In genomic region chr17:70806600-70806999, GRCm38 (mm10) we compare ENCODE assay signal across 21 mouse cellular contexts. TPM values are rescaled to one million over a fixed set of nuclear protein-coding genes. Genes with fewer than 3 reads are reported as not detected.
A peak's percentile ranks its signal among the peaks of the same experiment; 100 is the strongest.
DNase-seq lines count a peak whose midpoint lies in the region; ATAC-seq and TF ChIP-seq lines count a peak whose summit lies in the region.
"Had no signal": no experiment of that assay in that cellular context is flagged by ENCODE, and none has a peak within 500 bp of the region (broad histone marks: within the 10 kb centered on the region; RNA-seq: fewer than 3 reads in every experiment).

No protein-coding gene starts in this region.

- ATAC-seq in intestine, embryonic 15.5 days: no peak
- ATAC-seq: activated CD4-positive, CD25-positive, alpha-beta regulatory T cell, adult 4 months; forebrain, embryonic 16.5 days; intestine, embryonic 16.5 days had no signal

- H3K4me1 ChIP-seq in ES-Bruce4 (ENCODE audit: control insufficient read depth, insufficient read depth, low read length): no peaks in the 10 kb centered on the region
- peaks cover 3 to 24% of the 10 kb centered on the region in 2 experiments; a peak in 1 of 4 replicates for H3K4me1 ChIP-seq in ES-E14 (ENCODE audit: control insufficient read depth in 2 of 2, insufficient read depth in 2 of 2, low read length in 2 of 2, poor library complexity in 1 of 2)
- H3K4me1 ChIP-seq in intestine, embryonic 15.5 days (replicated peaks): 0 out of 2 replicates have a peak, but pooled peaks cover 5% of the 10 kb centered on the region
- H3K4me1 ChIP-seq: heart, embryonic 15.5 days had no signal

- no peak for TF ChIP-seq CTCF in ES-Bruce4 (IDR thresholded peaks at IDR 0.05; ENCODE audit: low read depth, low read length)

- H3K27me3 ChIP-seq in ES-Bruce4 (ENCODE audit: control insufficient read depth, insufficient read depth, low read length, poor library complexity, severe bottlenecking): no peaks in the 10 kb centered on the region
- H3K27me3 ChIP-seq in intestine, embryonic 15.5 days (replicated peaks): no peaks in the 10 kb centered on the region
- H3K27me3 ChIP-seq: embryonic facial prominence, embryonic 13.5 days; heart, embryonic 15.5 days had no signal

- H3K27ac ChIP-seq in ES-Bruce4 (ENCODE audit: insufficient read depth, low read length) (peak overlapping the region; percentile 55), ES-E14 (ENCODE audit: insufficient read depth, low read depth, low read length, poor library complexity, severe bottlenecking) (peak overlapping the region; percentile 89; the same call in 1 of the 2 replicates)
- H3K27ac ChIP-seq in intestine, embryonic 15.5 days: no peak overlapping the region
- H3K27ac ChIP-seq: embryonic facial prominence, embryonic 13.5 days; forebrain, embryonic 12.5 days; heart, adult 2 months; heart, embryonic 15.5 days; hindbrain, embryonic 14.5 days had no signal

- H3K4me2 ChIP-seq in intestine, embryonic 15.5 days (replicated peaks): no peak overlapping the region
- H3K4me2 ChIP-seq: embryonic facial prominence, embryonic 13.5 days; forebrain, embryonic 12.5 days; heart, embryonic 11.5 days; heart, embryonic 15.5 days; hindbrain, embryonic 14.5 days had no signal

- H3K36me3 ChIP-seq in ES-Bruce4 (ENCODE audit: control insufficient read depth, insufficient read depth, low read length, poor library complexity, severe bottlenecking) (no peaks in the 10 kb centered on the region), ES-E14 (ENCODE audit: control insufficient read depth, insufficient read depth, low read length, poor library complexity, severe bottlenecking) (peaks cover 3% of the 10 kb centered on the region; the same call in 1 of the 2 replicates)
- H3K36me3 ChIP-seq in intestine, embryonic 15.5 days: no peaks in the 10 kb centered on the region
- H3K36me3 ChIP-seq: embryonic facial prominence, embryonic 13.5 days; forebrain, embryonic 12.5 days; heart, embryonic 15.5 days had no signal

- in situ Hi-C loops in ES-E14 (cut with MboI; ENCODE audit: low sequenced_read_pairs in 2 of 2, unreplicated experiment in 2 of 2): no loop called here

- no peak overlapping the region for H3K9ac ChIP-seq in ES-Bruce4 (ENCODE audit: low read depth, poor library complexity, severe bottlenecking)
- peak overlapping the region; percentile 18; the same call in 1 of the 2 replicates for H3K9ac ChIP-seq in ES-E14 (ENCODE audit: insufficient read depth, low read depth, low read length, poor library complexity, severe bottlenecking)
- H3K9ac ChIP-seq in intestine, embryonic 15.5 days: no peak overlapping the region
- H3K9ac ChIP-seq: embryonic facial prominence, embryonic 13.5 days; forebrain, embryonic 12.5 days; heart, embryonic 15.5 days; hindbrain, embryonic 14.5 days had no signal

- peak; percentile 62; the same call in 1 of the 2 replicates for TF ChIP-seq EP300 in ES-Bruce4 (IDR thresholded peaks at IDR 0.05; ENCODE audit: insufficient read depth, low read depth, low read length)

- DNase-seq in adrenal gland, postnatal 25 days: peak; percentile 10
- no peak for DNase-seq in adrenal gland, adult 18-20 months (ENCODE audit: low spot score in 2 of 2)
- no peak for DNase-seq in ES-E14 (ENCODE audit: low read depth, low spot score)
- DNase-seq in frontal cortex, adult 2 months (ENCODE audit: extremely low spot score in 1 of 2, low spot score in 1 of 2): no peak
- DNase-seq: cerebellum, adult 18-20 months; cerebellum, adult 9-11 months; cerebellum, postnatal 36 days; gastrocnemius, postnatal 14 days; heart, adult 2 months; heart, postnatal 14 days; kidney, adult 2 months had no signal

- TF ChIP-seq POLR2A in ES-Bruce4 (IDR thresholded peaks at IDR 0.05; ENCODE audit: insufficient read depth, low read length): no peak

- H3K9me3 ChIP-seq in ES-Bruce4 (replicated peaks; ENCODE audit: control insufficient read depth, insufficient read depth, low read length, poor library complexity, severe bottlenecking) (no peaks in the 10 kb centered on the region), ES-E14 (ENCODE audit: control insufficient read depth, insufficient read depth, low read depth, low read length) (no peaks in the 10 kb centered on the region)
- no peaks in the 10 kb centered on the region for H3K9me3 ChIP-seq in intestine, embryonic 15.5 days
- H3K9me3 ChIP-seq: embryonic facial prominence, embryonic 13.5 days; forebrain, embryonic 12.5 days; heart, embryonic 15.5 days had no signal

- 81% methylated on average over 2 of the region's 2 CpGs for WGBS in intestine, embryonic 15.5 days

- H3K4me3 ChIP-seq in ES-Bruce4 (ENCODE audit: low read depth, low read length) (no peak overlapping the region), ES-E14 (ENCODE audit: insufficient read depth in 1 of 2, low read depth in 1 of 2, low read length in 2 of 2, poor library complexity in 1 of 2, severe bottlenecking in 1 of 2) (no peak overlapping the region)
- no peak overlapping the region for H3K4me3 ChIP-seq in intestine, embryonic 15.5 days (replicated peaks)
- H3K4me3 ChIP-seq: embryonic facial prominence, embryonic 13.5 days; forebrain, embryonic 12.5 days; heart, adult 2 months; heart, embryonic 15.5 days had no signal

TF ChIP-seq in ES-E14, 5 proteins besides CTCF, POLR2A, EP300 and RAD21:
- TF ChIP-seq CHD2 (IDR thresholded peaks at IDR 0.05; ENCODE audit: low read depth, low read length): no peak
- no peak for TF ChIP-seq HCFC1 (IDR thresholded peaks at IDR 0.05; ENCODE audit: borderline replicate concordance, insufficient read depth, low read length)
- TF ChIP-seq ZNF384 (IDR thresholded peaks at IDR 0.05; ENCODE audit: low read depth, low read length): no peak
- no peak for TF ChIP-seq ZC3H11A (IDR thresholded peaks at IDR 0.05; ENCODE audit: borderline replicate concordance, low read depth, low read length)
- TF ChIP-seq MAFK (IDR thresholded peaks at IDR 0.05; ENCODE audit: insufficient read depth, low read depth, low read length): no peak
TF ChIP-seq in ES-E14: peak in this region for 0.

RNA-seq across cellular contexts. Expression of gene Tgif1, which starts 46.7 kb away (rescaled TPM):
- total RNA-seq in adrenal gland, postnatal 25 days (2021): 73.0 and 74.7 TPM in 2 replicates
- total RNA-seq in adrenal gland, adult 18-20 months (2021): 10 to 100 TPM; 42.5 to 58.2 TPM
- 218 and 227 TPM in 2 replicates for polyA plus RNA-seq in ES-Bruce4 (2011; ENCODE audit: insufficient read depth, insufficient read length, low read depth, missing spikeins)
- 74.6 and 87.1 TPM in 2 replicates for total RNA-seq in ES-E14 (2012; rRNA removed)
- polyA plus RNA-seq in frontal cortex, adult 2 months (2012; rRNA removed): 2.9 and 3.8 TPM in 2 replicates
- polyA plus RNA-seq in intestine, embryonic 15.5 days (2015; fragmentation: Nextera tagmentation; extraction: Ambion mirVana): 46.9 and 56.5 TPM in 2 replicates
